ENCODE assay signal across 30 mouse cellular contexts in genomic region chr9:61848401-61848800, GRCm38 (mm10).
DNase-seq lines count a peak whose midpoint lies in the region; ATAC-seq lines count a peak whose summit lies in the region.
"Had no signal": no experiment of that assay in that cellular context is flagged by ENCODE, and none has a peak within 500 bp of the region (broad histone marks: within the 10 kb centered on the region; RNA-seq: fewer than 3 reads in every experiment).

No protein-coding gene starts in this region.

- no peaks in the 10 kb centered on the region; the same call in 1 of the 2 replicates for H3K9me3 ChIP-seq in heart, embryonic 12.5 days (replicated peaks)
- no peaks in the 10 kb centered on the region for H3K9me3 ChIP-seq in heart, embryonic 10.5 days
- H3K9me3 ChIP-seq in kidney, embryonic 14.5 days (ENCODE audit: control insufficient read depth, low read length): no peaks in the 10 kb centered on the region
- H3K9me3 ChIP-seq: embryonic facial prominence, embryonic 10.5 days; embryonic facial prominence, embryonic 13.5 days; forebrain, embryonic 10.5 days; forebrain, embryonic 13.5 days; G1E; heart, embryonic 13.5 days had no signal

- no peak overlapping the region for H3K4me2 ChIP-seq in heart, embryonic 12.5 days
- H3K4me2 ChIP-seq in kidney, embryonic 14.5 days (replicated peaks; ENCODE audit: low read depth, low read length): no peak overlapping the region
- H3K4me2 ChIP-seq: embryonic facial prominence, embryonic 13.5 days; forebrain, embryonic 13.5 days; heart, embryonic 13.5 days; hindbrain, embryonic 14.5 days had no signal

- H3K9ac ChIP-seq in heart, embryonic 12.5 days: no peak overlapping the region
- H3K9ac ChIP-seq in kidney, embryonic 14.5 days (ENCODE audit: low read depth, low read length): no peak overlapping the region
- H3K9ac ChIP-seq: embryonic facial prominence, embryonic 13.5 days; forebrain, embryonic 13.5 days; heart, embryonic 13.5 days; hindbrain, embryonic 14.5 days had no signal

- ATAC-seq in heart, embryonic 12.5 days (ENCODE audit: insufficient number of reproducible peaks, low FRiP score): no peak
- no peak for ATAC-seq in kidney, embryonic 14.5 days (ENCODE audit: low FRiP score, low TSS enrichment)
- ATAC-seq: forebrain, embryonic 13.5 days; forebrain, embryonic 16.5 days; hindbrain, postnatal 0 days; inflammation-experienced regulatory T-cells, adult 6 months; intestine, embryonic 16.5 days had no signal

- 54% methylated on average over 2 of the region's 2 CpGs for WGBS in heart, embryonic 12.5 days
- WGBS in heart, embryonic 10.5 days: 46% methylated on average over 2 of the region's 2 CpGs
- 76% methylated on average over 2 of the region's 2 CpGs for WGBS in kidney, embryonic 14.5 days

- H3K4me1 ChIP-seq in heart, embryonic 12.5 days (replicated peaks): no peaks in the 10 kb centered on the region
- 0 out of 2 replicates have a peak, but pooled peaks cover 3% of the 10 kb centered on the region for H3K4me1 ChIP-seq in heart, embryonic 10.5 days
- H3K4me1 ChIP-seq in kidney, embryonic 14.5 days (ENCODE audit: control insufficient read depth, insufficient read depth, low read length): no peaks in the 10 kb centered on the region
- H3K4me1 ChIP-seq: heart, embryonic 13.5 days had no signal

- DNase-seq in heart, adult 18-20 months: peak; percentile 45 to 61
- DNase-seq in heart, adult 9 months (ENCODE audit: low spot score in 2 of 2): peak; percentile 11 to 48
- DNase-seq in heart, embryonic 10.5 days (ENCODE audit: low spot score): no peak
- peak; percentile 5 to 45 for DNase-seq in kidney, postnatal 36 days
- DNase-seq in fibroblast of lung, adult 2 months (ENCODE audit: low read depth): peak; percentile 36
- DNase-seq in layer of hippocampus, postnatal 14 days (ENCODE audit: low spot score in 2 of 2): no peak
- DNase-seq: adrenal gland, adult 2 months; adrenal gland, postnatal 14 days; B cell, adult 2 months; cerebellum, adult 11 months; cerebellum, adult 2 months; cerebellum, postnatal 10 days; cerebellum, postnatal 36 days; embryo, embryonic 11 days; gastrocnemius, postnatal 14 days had no signal

- no peaks in the 10 kb centered on the region for H3K36me3 ChIP-seq in heart, embryonic 12.5 days
- no peaks in the 10 kb centered on the region for H3K36me3 ChIP-seq in heart, embryonic 10.5 days
- H3K36me3 ChIP-seq in kidney, embryonic 14.5 days (ENCODE audit: control insufficient read depth, insufficient read depth, low read length): no peaks in the 10 kb centered on the region
- H3K36me3 ChIP-seq: embryonic facial prominence, embryonic 10.5 days; embryonic facial prominence, embryonic 13.5 days; forebrain, embryonic 10.5 days; G1E; heart, embryonic 13.5 days had no signal

- H3K27me3 ChIP-seq in heart, embryonic 12.5 days (replicated peaks): no peaks in the 10 kb centered on the region; the same call in 1 of the 2 replicates
- H3K27me3 ChIP-seq in heart, embryonic 10.5 days (ENCODE audit: insufficient read depth, poor library complexity, severe bottlenecking): peaks cover 11% of the 10 kb centered on the region; the same call in 1 of the 2 replicates
- no peaks in the 10 kb centered on the region for H3K27me3 ChIP-seq in kidney, embryonic 14.5 days (ENCODE audit: control insufficient read depth, insufficient read depth, low read length)
- H3K27me3 ChIP-seq: CH12.LX; embryonic facial prominence, embryonic 13.5 days; forebrain, embryonic 13.5 days had no signal

- H3K4me3 ChIP-seq in heart, embryonic 12.5 days: no peak overlapping the region
- H3K4me3 ChIP-seq in heart, embryonic 10.5 days: no peak overlapping the region
- H3K4me3 ChIP-seq in kidney, embryonic 14.5 days (ENCODE audit: low read length): no peak overlapping the region
- H3K4me3 ChIP-seq: embryonic facial prominence, embryonic 10.5 days; embryonic facial prominence, embryonic 13.5 days; erythroblast, embryonic 14.5 days; forebrain, embryonic 10.5 days; forebrain, embryonic 13.5 days; heart, embryonic 13.5 days had no signal

- no peak overlapping the region for H3K27ac ChIP-seq in heart, embryonic 12.5 days (ENCODE audit: poor library complexity, severe bottlenecking)
- no peak overlapping the region for H3K27ac ChIP-seq in heart, embryonic 10.5 days
- H3K27ac ChIP-seq in kidney, embryonic 14.5 days (ENCODE audit: low read depth, low read length): no peak overlapping the region
- H3K27ac ChIP-seq: embryonic facial prominence, embryonic 10.5 days; embryonic facial prominence, embryonic 13.5 days; forebrain, embryonic 10.5 days; forebrain, embryonic 13.5 days; heart, embryonic 13.5 days; hindbrain, embryonic 14.5 days; hindbrain, postnatal 0 days had no signal

Comparison
In these comparisons a context has a peak if more than half of its experiments do, and no peak if none do; other contexts are left out.
1. DNase-seq: peak in heart, adult 18-20 months (2 of 2), heart, adult 9 months (2 of 2), kidney, postnatal 36 days (2 of 2) and fibroblast of lung, adult 2 months (single experiment); none in heart, embryonic 10.5 days (single experiment) and layer of hippocampus, postnatal 14 days (0 of 2).